Mouse (Mus musculus) intestine, postnatal 0 days (tissue): ENCODE results near the gene Slco2a1. TPM values are rescaled to one million over a fixed set of nuclear protein-coding genes. Genes with fewer than 3 reads are reported as not detected.

ENCODE experiments used
- ATAC-seq: fragments of 200-750 bp; cut with Nextera tagmentation; 2 replicates; pipeline ENCODE4 v1.8.0; 2017; ENCODE audit warnings: mild to moderate bottlenecking, moderate TSS enrichment, moderate library complexity
- H3K27ac ChIP-seq: fragments of 300-500 bp; sonication (generic); 2 replicates; pipeline ENCODE4 v1.5.1; 2014; ENCODE audit warnings: mild to moderate bottlenecking, low read depth, low read length, moderate library complexity
- H3K27me3 ChIP-seq: fragments of 300-500 bp; sonication (generic); replicated peaks from 2 replicates; pipeline ENCODE4 v1.6.1; 2014; ENCODE audit warnings: low read length, mixed read lengths; ENCODE audit not compliant: control insufficient read depth, insufficient read depth
- H3K36me3 ChIP-seq: fragments of 300-500 bp; sonication (generic); 2 replicates; pipeline ENCODE4 v1.6.1; 2014; ENCODE audit warnings: mild to moderate bottlenecking, moderate library complexity; ENCODE audit not compliant: control insufficient read depth, insufficient read depth
- H3K4me1 ChIP-seq: fragments of 300-500 bp; sonication (generic); replicated peaks from 2 replicates; pipeline ENCODE4 v1.6.1; 2014; ENCODE audit warnings: antibody characterized with exemption, low read length, mixed read lengths; ENCODE audit not compliant: control insufficient read depth, insufficient read depth
- H3K4me2 ChIP-seq: fragments of 300-500 bp; sonication (generic); replicated peaks from 2 replicates; pipeline ENCODE4 v1.6.1; 2014; ENCODE audit warnings: low read depth, mild to moderate bottlenecking, moderate library complexity
- H3K4me3 ChIP-seq: fragments of 300-500 bp; sonication (generic); 2 replicates; pipeline ENCODE4 v1.5.1; 2014; ENCODE audit warnings: low read depth, low read length
- H3K9ac ChIP-seq: fragments of 300-500 bp; sonication (generic); 2 replicates; pipeline ENCODE4 v1.6.1; 2014; ENCODE audit warnings: mild to moderate bottlenecking, low read depth, low read length
- H3K9me3 ChIP-seq: fragments of 300-500 bp; sonication (generic); 2 replicates; pipeline ENCODE4 v1.6.1; 2016; ENCODE audit warnings: mixed run types; ENCODE audit not compliant: control insufficient read depth
- CTCF ChIP-seq: sonication (generic); IDR thresholded peaks from 2 replicates; pipeline ENCODE4 v1.5.1; 2016; ENCODE audit warnings: low read depth, mild to moderate bottlenecking, control low read depth, antibody characterized with exemption, moderate library complexity
- WGBS: fragments of 180-500 bp; shearing (Covaris S2); extraction: QIAGEN DNeasy Blood & Tissue Kit; methylation state at CpG from one replicate; pipeline ENCODE4 v1.1.7; 2014; 5-methylcytosine and 5-hydroxymethylcytosine counted together
- polyA plus RNA-seq: library from polyadenylated mRNA; unstranded; fragments of >200 nt; fragmentation: Nextera tagmentation; extraction: Ambion mirVana; gene quantifications from 2 replicates; pipeline ENCODE4 v1.2.1, GENCODE M21; 2015

Slco2a1 gene
- polyA plus RNA-seq, 1 experiment from 2014 or later, result 45.9 TPM

DNA sequence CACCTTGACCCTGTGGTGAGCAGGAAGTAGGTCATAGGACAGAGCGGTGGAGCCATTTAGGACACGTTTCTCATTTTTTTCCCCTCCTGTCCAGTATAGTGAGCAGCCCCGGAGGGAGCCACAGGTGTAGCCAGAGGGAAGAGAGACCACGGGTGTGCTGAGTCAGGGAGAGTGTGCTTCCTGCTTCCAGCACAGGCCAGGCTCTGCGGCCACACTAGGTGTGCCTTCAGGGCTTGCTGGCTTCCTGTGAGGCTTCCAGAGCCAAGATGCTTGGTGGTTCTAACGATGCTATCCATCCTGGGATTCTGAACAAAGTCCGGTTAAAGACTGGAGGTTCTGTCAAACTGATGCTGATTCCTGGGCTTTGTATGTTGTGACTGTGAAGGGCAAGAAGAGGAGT is 133.0 kb downstream of the Slco2a1 start:
- Histone ChIP-seq H3K27ac (no peak overlapping the region), H3K4me1 (no peaks in the 10 kb centered on the region), H3K4me2 (no peak overlapping the region), H3K9ac (no peak overlapping the region), H3K36me3 (no peaks in the 10 kb centered on the region), H3K27me3 (no peaks in the 10 kb centered on the region; the same call in 1 of the 2 replicates), H3K9me3 (no peaks in the 10 kb centered on the region), H3K4me3 (no peak overlapping the region)
- TF ChIP-seq CTCF, result no peak
- no peak for ATAC-seq
- 79% methylated on average over 7 of the region's 7 CpGs for WGBS

DNA sequence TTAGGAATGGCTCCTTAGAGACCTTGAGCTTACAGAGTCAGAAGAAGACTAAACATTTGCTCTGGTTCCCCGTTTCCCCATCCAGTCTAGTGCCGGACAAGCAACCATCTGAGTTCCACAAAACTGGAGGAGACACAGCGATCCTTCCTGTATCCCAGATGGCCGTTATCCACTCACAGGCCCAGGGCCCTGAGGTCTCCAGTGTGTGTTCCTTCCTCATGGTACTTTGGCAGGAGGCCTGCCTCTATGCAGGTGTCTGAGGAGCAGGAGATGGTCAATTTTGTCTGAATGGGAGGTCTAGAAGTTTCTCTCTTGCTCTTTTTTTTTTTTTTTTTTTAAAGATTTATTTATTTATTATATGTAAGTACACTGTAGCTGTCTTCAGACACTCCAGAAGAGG is 136.2 kb downstream of the Slco2a1 start:
- Histone ChIP-seq H3K36me3 (no peaks in the 10 kb centered on the region), H3K4me3 (no peak overlapping the region), H3K4me2 (no peak overlapping the region), H3K27me3 (no peaks in the 10 kb centered on the region; the same call in 1 of the 2 replicates), H3K9me3 (no peaks in the 10 kb centered on the region), H3K4me1 (no peaks in the 10 kb centered on the region), H3K9ac (no peak overlapping the region), H3K27ac (no peak overlapping the region)
- 92% methylated on average over 4 of the region's 4 CpGs for WGBS
- no peak for TF ChIP-seq CTCF
- no peak for ATAC-seq

DNA sequence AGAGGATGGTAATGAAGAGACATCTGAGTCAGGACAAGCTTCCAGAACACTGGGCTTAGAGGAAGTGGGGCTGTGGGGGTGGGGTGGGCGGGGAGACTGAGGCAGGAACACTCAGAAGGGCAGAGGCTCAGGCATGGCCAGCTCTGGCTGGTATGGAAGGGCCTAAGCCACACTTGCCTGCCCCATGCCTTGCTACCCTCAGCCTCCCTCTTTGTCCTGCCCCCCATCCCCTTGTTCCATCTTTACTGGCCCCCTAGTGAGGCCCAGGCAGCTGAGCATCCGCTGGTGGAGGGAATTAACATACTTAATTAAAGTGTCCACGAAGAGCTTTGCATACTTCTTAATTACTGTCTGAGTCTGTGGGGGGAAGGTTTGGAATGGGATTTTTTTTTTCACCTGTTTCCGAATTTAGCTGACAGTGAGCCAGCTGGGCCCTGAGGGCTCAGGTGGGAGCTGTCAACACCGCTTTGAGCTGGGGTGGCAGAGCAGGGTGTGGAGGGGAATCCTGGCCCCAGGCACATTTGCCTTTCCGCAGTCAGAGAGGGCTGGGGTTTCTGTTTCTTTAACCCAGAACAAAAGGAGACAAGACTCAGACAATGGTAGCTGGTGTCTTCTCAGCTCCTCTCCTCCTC is 145.1 kb downstream of the Slco2a1 start:
- Histone ChIP-seq H3K4me3 (no peak overlapping the region), H3K4me1 (no peaks in the 10 kb centered on the region), H3K4me2 (no peak overlapping the region), H3K9ac (no peak overlapping the region), H3K9me3 (no peaks in the 10 kb centered on the region), H3K27me3 (no peaks in the 10 kb centered on the region), H3K36me3 (no peaks in the 10 kb centered on the region), H3K27ac (no peak overlapping the region)
- TF ChIP-seq CTCF, result no peak
- no peak for ATAC-seq
- WGBS, result 73% methylated on average over 6 of the region's 6 CpGs

DNA sequence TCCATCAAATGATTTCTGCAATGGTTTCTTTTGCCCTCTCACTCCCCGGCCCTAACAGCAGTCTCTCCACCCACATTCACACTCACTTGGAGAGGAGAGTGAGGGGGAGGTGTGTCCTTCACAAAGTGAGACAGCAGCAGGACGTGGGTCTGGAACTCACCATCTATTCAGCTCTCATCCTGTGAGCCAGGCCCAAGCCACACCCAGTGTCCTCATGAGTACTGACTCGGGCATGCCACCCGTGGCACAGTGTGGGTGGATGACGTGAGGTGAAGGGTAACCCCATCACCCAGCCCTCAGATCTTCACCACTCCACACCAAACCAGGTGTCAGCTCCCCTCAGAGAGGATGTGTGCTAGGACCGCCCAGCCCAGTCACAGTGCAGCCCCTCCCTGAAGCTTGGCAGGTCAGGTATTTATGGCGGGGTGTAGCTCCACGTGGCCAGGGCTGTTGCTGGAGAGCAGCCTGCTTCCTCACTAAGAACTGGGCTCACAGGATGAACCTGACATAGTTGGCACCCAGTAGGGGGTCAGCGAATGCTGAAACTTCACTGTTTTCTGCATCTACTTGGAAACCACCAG is 146.0 kb downstream of the Slco2a1 start:
- WGBS, result 30% methylated on average over 9 of the region's 9 CpGs
- no peak overlapping the region for H3K4me2 ChIP-seq
- no peaks in the 10 kb centered on the region for H3K36me3 ChIP-seq

DNA sequence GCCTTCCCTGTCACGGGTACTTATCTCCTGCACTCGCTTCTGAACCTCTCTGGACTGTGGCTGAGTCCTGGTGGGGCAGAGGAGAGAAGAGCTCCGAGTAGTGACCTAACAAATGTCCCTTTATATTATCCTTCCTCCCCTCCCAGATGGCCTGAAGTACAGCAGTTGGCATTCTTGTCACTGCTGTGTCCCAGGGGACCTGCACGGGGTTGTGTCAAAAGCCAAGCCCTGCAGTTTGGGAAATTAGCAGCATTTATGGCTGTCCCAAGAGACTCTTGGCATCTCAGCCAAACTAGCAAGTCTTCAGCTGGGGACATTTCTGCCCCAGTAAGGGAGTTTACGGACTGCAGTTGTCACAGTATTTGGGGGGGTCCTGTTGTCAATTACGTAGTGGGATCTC is 151.0 kb downstream of the Slco2a1 start:
- Histone ChIP-seq H3K4me2 (no peak overlapping the region), H3K27ac (no peak overlapping the region), H3K4me3 (no peak overlapping the region), H3K9me3 (no peaks in the 10 kb centered on the region), H3K27me3 (no peaks in the 10 kb centered on the region), H3K4me1 (no peaks in the 10 kb centered on the region), H3K9ac (no peak overlapping the region), H3K36me3 (no peaks in the 10 kb centered on the region)
- no peak for TF ChIP-seq CTCF
- ATAC-seq, result no peak
- WGBS, result 81% methylated on average over 6 of the region's 6 CpGs

More for the DNA sequence above, 146.0 kb downstream of the Slco2a1 start:
- no peaks in the 10 kb centered on the region for H3K9me3 ChIP-seq
- no peak overlapping the region for H3K9ac ChIP-seq
- no peaks in the 10 kb centered on the region for H3K27me3 ChIP-seq
- no peak overlapping the region for H3K4me3 ChIP-seq
- peak; percentile 75 for ATAC-seq
- no peaks in the 10 kb centered on the region for H3K4me1 ChIP-seq
- H3K27ac ChIP-seq, result no peak overlapping the region
- TF ChIP-seq CTCF, result no peak

DNA sequence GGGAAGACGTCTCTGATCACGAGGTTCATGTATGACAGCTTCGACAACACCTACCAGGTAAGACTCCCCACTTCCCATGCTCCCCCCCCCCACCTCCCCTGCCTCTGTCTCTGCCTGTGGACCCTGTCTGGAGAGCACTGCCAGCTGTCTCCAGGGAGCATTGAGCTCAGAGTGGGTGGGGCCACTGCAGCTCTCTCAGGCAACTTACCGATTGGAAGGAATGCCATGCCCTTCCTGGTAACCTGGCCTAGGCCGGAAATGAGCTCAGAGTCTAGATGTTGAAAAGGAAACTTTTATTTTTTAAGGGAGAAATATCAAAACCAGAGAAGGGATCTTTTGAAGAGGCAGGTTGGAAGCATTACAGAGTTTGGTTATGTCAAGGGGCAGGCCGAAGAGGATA is 151.9 kb downstream of the Slco2a1 start:
- no peaks in the 10 kb centered on the region for H3K4me1 ChIP-seq
- WGBS, result 85% methylated on average over 6 of the region's 6 CpGs
- H3K4me2 ChIP-seq, result no peak overlapping the region
- H3K27ac ChIP-seq, result no peak overlapping the region
- H3K9ac ChIP-seq, result no peak overlapping the region
- no peaks in the 10 kb centered on the region for H3K9me3 ChIP-seq
- TF ChIP-seq CTCF, result no peak
- H3K27me3 ChIP-seq, result no peaks in the 10 kb centered on the region
- H3K36me3 ChIP-seq, result no peaks in the 10 kb centered on the region
- no peak for ATAC-seq
- H3K4me3 ChIP-seq, result no peak overlapping the region
